Mouse (Mus musculus) left cerebral cortex, adult 2 months (tissue): Measurements from ENCODE around the gene Slc35e3. TPM values are rescaled to one million over a fixed set of nuclear protein-coding genes. Genes with fewer than 3 reads are reported as not detected.

Experiments used
- DNase-seq, 2 experiments: peaks; one replicate each; pipeline ENCODE4 v3.0.0; 2021 to 2022; ENCODE audit warnings: low spot score in 2 of 2, mixed read lengths in 1 of 2; ENCODE audit errors: extremely low spot score in 1 of 2
- H3K27ac ChIP-seq: fragments of 200-600 bp; 2 replicates; pipeline ENCODE4 v1.8.1; 2022
- H3K4me3 ChIP-seq: fragments of 200-600 bp; 2 replicates; pipeline ENCODE4 v1.8.1; 2022
- CTCF ChIP-seq: fragments of 200-600 bp; IDR thresholded peaks from 2 replicates; pipeline ENCODE4 v1.8.1; 2022; ENCODE audit warnings: antibody characterized with exemption, mild to moderate bottlenecking, moderate library complexity
- intact Hi-C: fragments of 180-260 bp; cut with DNase I; formaldehyde crosslinking; loops from one replicate; pipeline ENCODE4 v1.15.1; 2025
- total RNA-seq, 2 experiments: library from RNA; stranded (reverse); gene quantifications; 2 replicates each; pipeline ENCODE4 v1.2.3; 2021

Slc35e3 gene
- total RNA-seq, 2 experiments from 2014 or later = 27.7 to 28.8 TPM

GRCm38 (mm10) chr10:117731244-117732101 lies 14.7 kb downstream of the Slc35e3 start:
- intact Hi-C loops = no loop called here
- DNase-seq = peak in 1 of 2 experiments; percentile 35

GRCm38 (mm10) chr10:117730637-117731203 lies 15.4 kb downstream of the Slc35e3 start:
- no peak for DNase-seq
- intact Hi-C loops = no loop called here
- Histone ChIP-seq H3K4me3 (no peak overlapping the region), H3K27ac (no peak overlapping the region)
- TF ChIP-seq CTCF = no peak

More at GRCm38 (mm10) chr10:117731244-117732101, 14.7 kb downstream of the Slc35e3 start:
- Histone ChIP-seq H3K27ac (no peak overlapping the region), H3K4me3 (no peak overlapping the region)
- TF ChIP-seq CTCF = peak; percentile 60

GRCm38 (mm10) chr10:117730140-117730539 lies 16.0 kb downstream of the Slc35e3 start:
- no peak overlapping the region for H3K4me3 ChIP-seq
- TF ChIP-seq CTCF = no peak
- intact Hi-C loops = no loop called here
- DNase-seq = no peak
- H3K27ac ChIP-seq = no peak overlapping the region

GRCm38 (mm10) chr10:117729139-117729814 lies 16.9 kb downstream of the Slc35e3 start:
- Histone ChIP-seq H3K27ac (no peak overlapping the region), H3K4me3 (no peak overlapping the region)
- DNase-seq = no peak
- intact Hi-C loops = no loop called here
- TF ChIP-seq CTCF = no peak

- no peak overlapping the region for H3K27ac ChIP-seq
- no peak for TF ChIP-seq CTCF
- H3K4me3 ChIP-seq = no peak overlapping the region
- intact Hi-C loops = no loop called here
- no peak for DNase-seq
These were observed 17.6 kb downstream of the Slc35e3 start for GRCm38 (mm10) chr10:117728574-117728973.

GRCm38 (mm10) chr10:117727518-117728110 lies 18.6 kb downstream of the Slc35e3 start:
- no peak overlapping the region for H3K27ac ChIP-seq
- TF ChIP-seq CTCF = no peak
- H3K4me3 ChIP-seq = no peak overlapping the region
- intact Hi-C loops = no loop called here
- DNase-seq = no peak

GRCm38 (mm10) chr10:117726888-117727385 lies 19.2 kb downstream of the Slc35e3 start:
- TF ChIP-seq CTCF = peak; percentile 0; the same call in 1 of the 2 replicates
- no peak for DNase-seq
- no peak overlapping the region for H3K4me3 ChIP-seq
- intact Hi-C loops = no loop called here
- H3K27ac ChIP-seq = no peak overlapping the region

GRCm38 (mm10) chr10:117726350-117726749 lies 19.8 kb downstream of the Slc35e3 start:
- no peak for DNase-seq
- TF ChIP-seq CTCF = no peak
- H3K27ac ChIP-seq = no peak overlapping the region
- intact Hi-C loops = no loop called here
- no peak overlapping the region for H3K4me3 ChIP-seq

- H3K27ac ChIP-seq = no peak overlapping the region
- TF ChIP-seq CTCF = no peak
- intact Hi-C loops = no loop called here
- no peak overlapping the region for H3K4me3 ChIP-seq
- DNase-seq = no peak
These were observed 20.5 kb downstream of the Slc35e3 start for GRCm38 (mm10) chr10:117725671-117726070.

- DNase-seq = no peak
- intact Hi-C loops = no loop called here
- Histone ChIP-seq H3K27ac (no peak overlapping the region), H3K4me3 (no peak overlapping the region)
- TF ChIP-seq CTCF = no peak
These were observed 21.3 kb downstream of the Slc35e3 start for GRCm38 (mm10) chr10:117724804-117725361.

- no peak for DNase-seq
- intact Hi-C loops = no loop called here
- no peak overlapping the region for H3K27ac ChIP-seq
- H3K4me3 ChIP-seq = no peak overlapping the region
- TF ChIP-seq CTCF = no peak
These were observed 21.9 kb downstream of the Slc35e3 start for GRCm38 (mm10) chr10:117724136-117724718.
